Mouse (Mus musculus) cortical plate, adult 2 months (tissue): Measurements from ENCODE around the gene Brix1.

Experiments
- CTCF ChIP-seq: fragments of 200-500 bp; IDR thresholded peaks from 2 replicates; pipeline ENCODE4 v1.5.1; 2011; ENCODE audit warnings: mild to moderate bottlenecking, control low read depth, low read length; ENCODE audit not compliant: insufficient read depth; ENCODE audit errors: extremely low read depth
- POLR2A ChIP-seq: fragments of 200-500 bp; IDR thresholded peaks from 2 replicates; pipeline ENCODE4 v1.6.1; 2011; ENCODE audit warnings: mild to moderate bottlenecking, low read length, control low read depth; ENCODE audit not compliant: insufficient read depth; ENCODE audit errors: extremely low read depth

DNA sequence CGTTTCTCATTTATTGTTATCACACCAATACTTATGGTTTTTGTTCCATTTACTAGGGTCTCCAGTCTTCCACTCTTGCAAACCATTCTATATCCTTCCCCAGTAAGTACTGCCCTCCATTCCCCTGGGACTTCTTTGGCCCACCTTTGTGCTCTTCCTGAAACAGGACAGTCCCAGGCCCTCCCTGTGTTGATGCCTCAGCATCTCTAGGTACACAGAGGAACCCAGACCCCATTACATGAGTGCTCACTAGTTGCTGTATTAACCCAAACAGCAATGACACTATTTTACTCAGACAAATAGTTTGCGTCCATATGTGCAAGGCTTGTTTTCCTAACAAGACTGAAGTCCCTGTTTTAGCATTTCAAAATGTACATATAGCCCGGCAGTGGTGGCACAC lies 17.0 kb downstream of the Brix1 start:
- TF ChIP-seq CTCF = no peak
- TF ChIP-seq POLR2A = no peak
